Mouse (Mus musculus) small intestine, adult 2 months (tissue): Measurements from ENCODE around the gene Gm9508. TPM values are rescaled to one million over a fixed set of nuclear protein-coding genes. Genes with fewer than 3 reads are reported as not detected.
"Not testable (repeated sequence)": the region's sequence is repeated elsewhere in the genome, so short reads cannot be mapped to it uniquely, and the experiment has no call there.

ENCODE experiments used
- H3K27ac ChIP-seq: fragments of 200-500 bp; 2 replicates; pipeline ENCODE4 v1.5.1; 2012; ENCODE audit warnings: low read depth, low read length, control low read depth, inconsistent platforms; ENCODE audit not compliant: insufficient read depth
- H3K27me3 ChIP-seq: fragments of 200-500 bp; 2 replicates; pipeline ENCODE4 v1.6.1; 2012; ENCODE audit warnings: mild to moderate bottlenecking, moderate library complexity, low read length, inconsistent platforms; ENCODE audit not compliant: control insufficient read depth, insufficient read depth
- H3K36me3 ChIP-seq: fragments of 200-500 bp; 2 replicates; pipeline ENCODE4 v1.6.1; 2012; ENCODE audit warnings: mild to moderate bottlenecking, low read length, control low read depth, inconsistent platforms; ENCODE audit not compliant: control insufficient read depth, insufficient read depth
- H3K4me1 ChIP-seq: fragments of 200-500 bp; 2 replicates; pipeline ENCODE4 v1.6.1; 2012; ENCODE audit warnings: low read length, inconsistent platforms, mixed read lengths; ENCODE audit not compliant: control insufficient read depth, insufficient read depth, insufficient read length
- H3K4me3 ChIP-seq: fragments of 200-500 bp; 2 replicates; pipeline ENCODE4 v1.5.1; 2012; ENCODE audit warnings: low read depth, mild to moderate bottlenecking, control low read depth, inconsistent platforms, low read length, moderate library complexity
- CTCF ChIP-seq: fragments of 200-500 bp; IDR thresholded peaks from 2 replicates; pipeline ENCODE4 v1.5.1; 2012; ENCODE audit warnings: low read depth, mild to moderate bottlenecking, control low read depth, inconsistent platforms, low read length, moderate library complexity, mixed read lengths; ENCODE audit not compliant: insufficient replicate concordance, insufficient read length; ENCODE audit errors: extremely low read depth
- POLR2A ChIP-seq: fragments of 200-500 bp; IDR thresholded peaks from 2 replicates; pipeline ENCODE4 v1.6.1; 2012; ENCODE audit warnings: low read depth, mild to moderate bottlenecking, control low read depth, inconsistent platforms, low read length, moderate library complexity
- WGBS: fragments of 180-500 bp; shearing (Covaris S2); methylation state at CpG from one replicate; pipeline ENCODE4 v1.1.7; 2018; 5-methylcytosine and 5-hydroxymethylcytosine counted together
- polyA plus RNA-seq: library from polyadenylated mRNA; depleted of rRNA; stranded (reverse); fragments of >200 nt; gene quantifications from 2 replicates; pipeline ENCODE4 v1.2.3, GENCODE M21; 2012; rRNA removed

The Gm9508 gene
- not detected in 2 replicates for polyA plus RNA-seq

DNA sequence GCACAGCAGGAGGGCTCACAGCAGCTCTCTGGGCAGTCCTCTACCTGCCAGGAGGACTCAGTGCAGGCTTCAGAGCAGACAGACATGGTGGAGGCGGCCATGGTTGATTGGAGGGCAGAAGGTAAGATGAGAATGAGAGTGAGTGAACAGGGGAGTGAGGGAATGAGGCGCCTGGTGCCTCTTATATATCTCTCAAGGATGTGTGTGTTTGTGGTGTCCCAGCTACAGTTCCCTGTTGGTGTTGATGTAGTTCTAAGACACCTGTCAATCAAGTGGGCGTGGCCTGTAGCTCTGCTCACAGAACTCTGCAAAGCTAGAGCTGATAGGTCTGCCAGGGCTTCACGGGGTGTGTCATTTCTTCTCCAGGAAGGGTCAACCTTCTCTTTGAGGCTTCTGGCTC lies at the start of gene Gm9508:
Gene Gm9508, minus strand, starts transcription at position 101 of the 400 bp plus-strand sequence.
- TF ChIP-seq POLR2A (no peak), CTCF (no peak)
- Histone ChIP-seq H3K36me3 (no peaks in the 10 kb centered on the region), H3K27me3 (no peaks in the 10 kb centered on the region), H3K4me3 (no peak within 1 kb of the TSS), H3K4me1 (no peaks in the 10 kb centered on the region; the same call in 1 of the 2 replicates), H3K27ac (no peak within 1 kb of the TSS)
- WGBS = 44% methylated on average over 4 of the region's 4 CpGs

DNA sequence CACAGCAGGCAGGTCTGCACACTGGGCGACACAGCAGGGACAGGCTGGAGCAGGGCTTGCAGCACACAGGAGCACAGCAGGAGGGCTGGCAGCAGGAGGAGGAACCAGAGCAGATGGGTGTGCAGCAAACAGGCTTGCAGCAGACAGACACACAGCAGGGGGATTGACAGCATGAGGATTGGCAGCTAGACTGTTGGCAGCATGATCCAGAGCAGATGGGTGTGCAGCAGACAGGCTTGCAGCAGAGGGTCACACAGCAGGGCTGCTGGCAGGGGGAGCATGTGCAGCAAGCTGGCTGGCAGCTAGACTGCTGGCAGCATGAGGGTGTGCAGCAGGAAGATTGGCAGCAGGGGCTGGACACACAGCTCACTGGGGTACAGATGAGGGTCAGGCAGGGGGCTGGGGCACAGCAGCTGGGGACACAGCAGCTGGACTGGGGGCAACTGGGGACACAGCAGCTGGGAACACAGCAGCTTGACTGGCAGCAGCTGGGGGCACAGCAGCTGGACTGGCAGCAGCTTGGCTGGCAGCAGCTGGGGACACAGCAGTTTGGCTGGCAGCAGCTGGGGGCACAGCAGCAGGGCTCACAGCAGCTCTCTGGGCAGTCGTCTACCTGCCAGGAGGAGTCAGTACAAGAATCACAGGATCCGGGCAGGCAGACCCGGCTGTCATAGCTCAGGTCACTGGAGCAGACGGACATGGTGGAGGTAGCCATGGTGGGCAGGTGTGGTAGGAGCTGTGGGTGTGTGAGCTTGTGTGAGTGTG lies 45.1 kb upstream of the Gm9508 start, which contains the start of gene Gm18596:
Gene Gm18596, minus strand, starts transcription at position 715 of the 765 bp plus-strand sequence.
- H3K36me3 ChIP-seq, H3K4me3 ChIP-seq, H3K4me1 ChIP-seq, H3K27ac ChIP-seq, H3K27me3 ChIP-seq: not testable (repeated sequence)
- WGBS = 51% methylated on average over 4 of the region's 5 CpGs

DNA sequence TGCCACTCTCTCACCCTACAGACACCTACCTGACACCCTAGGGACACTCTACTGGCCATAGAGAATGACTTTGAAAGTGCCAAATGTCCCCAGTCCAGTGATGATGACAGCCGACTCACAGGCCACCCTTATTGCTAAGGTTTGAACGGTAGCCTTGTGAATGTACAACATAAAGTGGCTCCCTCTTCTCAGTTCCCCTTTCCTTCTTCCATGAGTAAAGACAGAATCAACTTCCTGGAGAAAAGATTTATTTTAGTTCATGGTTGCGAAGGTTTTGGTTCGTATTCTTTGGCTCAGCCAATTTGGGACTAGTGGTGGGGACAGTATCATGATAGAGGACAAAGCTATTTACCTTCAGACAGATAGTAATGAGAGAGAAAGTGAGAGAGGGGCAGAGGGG lies 41.9 kb upstream of the Gm9508 start:
- H3K36me3 ChIP-seq = no peaks in the 10 kb centered on the region
- WGBS = 79% methylated on average over 4 of the region's 4 CpGs
- no peak for TF ChIP-seq POLR2A

DNA sequence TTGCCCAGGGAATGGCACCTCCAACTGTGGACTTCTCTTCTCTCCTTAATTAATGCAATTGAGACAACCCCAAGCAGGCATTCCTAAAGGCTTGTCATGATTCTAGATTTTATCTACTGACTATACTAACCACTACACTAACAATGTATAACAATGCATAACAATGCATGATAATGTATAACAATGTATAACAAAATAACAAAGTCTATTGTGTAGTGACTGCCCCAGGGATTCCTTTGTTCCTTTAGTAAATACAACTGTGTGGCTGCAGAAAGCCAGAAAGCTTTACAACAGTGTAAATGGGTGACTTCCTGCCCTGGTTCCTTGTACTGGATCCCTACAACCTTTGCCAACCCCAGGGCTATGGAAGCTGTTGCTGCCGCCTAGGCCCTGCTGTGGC lies 38.9 kb upstream of the Gm9508 start:
- 95% methylated on average over 1 of the region's 1 CpGs for WGBS
- no peak for TF ChIP-seq POLR2A
- TF ChIP-seq CTCF = no peak
- Histone ChIP-seq H3K36me3 (no peaks in the 10 kb centered on the region), H3K27ac (no peak overlapping the region), H3K4me3 (no peak overlapping the region), H3K27me3 (no peaks in the 10 kb centered on the region), H3K4me1 (no peaks in the 10 kb centered on the region)

More for the DNA sequence above, 41.9 kb upstream of the Gm9508 start:
- Histone ChIP-seq H3K4me1 (no peaks in the 10 kb centered on the region), H3K27me3 (no peaks in the 10 kb centered on the region), H3K4me3 (no peak overlapping the region), H3K27ac (no peak overlapping the region)

DNA sequence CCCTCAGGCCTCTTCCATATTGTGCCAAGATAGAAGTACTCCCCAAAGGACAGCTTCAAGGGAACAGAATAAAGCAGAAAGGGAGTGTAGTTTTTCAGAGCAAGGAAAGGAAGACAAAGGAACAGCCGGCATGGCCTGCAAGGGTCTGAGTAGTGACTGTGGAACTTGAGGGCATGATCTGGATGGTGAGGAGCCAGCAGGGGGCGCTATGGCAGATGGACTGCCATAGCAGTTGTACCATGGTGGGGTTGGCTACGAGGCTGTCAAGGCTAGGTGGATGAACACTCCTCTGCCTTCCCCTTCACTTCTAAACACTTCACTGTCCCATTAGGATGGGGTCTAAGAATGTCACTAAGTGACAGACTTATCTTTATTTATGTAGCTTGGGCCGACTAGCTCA lies 32.2 kb upstream of the Gm9508 start:
- no peaks in the 10 kb centered on the region for H3K27me3 ChIP-seq
- 58% methylated on average over 4 of the region's 4 CpGs for WGBS
- peak; percentile 52; the same call in 1 of the 2 replicates for TF ChIP-seq CTCF
- TF ChIP-seq POLR2A = no peak
- no peak overlapping the region for H3K4me3 ChIP-seq
- no peaks in the 10 kb centered on the region for H3K36me3 ChIP-seq
- H3K27ac ChIP-seq = no peak overlapping the region
- H3K4me1 ChIP-seq = no peaks in the 10 kb centered on the region

DNA sequence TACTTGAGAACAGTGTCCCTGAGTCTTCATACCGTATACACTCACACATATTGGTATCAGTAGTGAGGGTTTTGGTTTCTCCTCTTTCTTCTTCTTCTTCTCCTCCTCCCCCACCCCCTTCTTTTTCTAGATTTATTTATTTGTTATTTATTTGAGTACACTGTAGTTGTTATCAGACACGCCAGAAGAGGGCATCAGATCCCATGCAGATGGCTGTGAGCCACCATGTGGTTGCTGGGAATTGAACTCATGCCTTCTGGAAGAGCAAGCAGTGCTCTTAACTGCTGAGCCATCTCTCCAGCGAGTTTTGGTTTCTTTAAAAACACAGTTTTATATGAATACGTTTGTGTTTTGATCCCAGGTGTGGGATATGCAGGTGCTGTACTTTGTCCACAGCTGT lies 31.2 kb upstream of the Gm9508 start:
- Histone ChIP-seq H3K36me3 (no peaks in the 10 kb centered on the region), H3K27me3 (no peaks in the 10 kb centered on the region), H3K4me1 (no peaks in the 10 kb centered on the region), H3K27ac (no peak overlapping the region), H3K4me3 (no peak overlapping the region)
- TF ChIP-seq POLR2A (no peak), CTCF (no peak)
- 39% methylated on average over 4 of the region's 4 CpGs for WGBS

DNA sequence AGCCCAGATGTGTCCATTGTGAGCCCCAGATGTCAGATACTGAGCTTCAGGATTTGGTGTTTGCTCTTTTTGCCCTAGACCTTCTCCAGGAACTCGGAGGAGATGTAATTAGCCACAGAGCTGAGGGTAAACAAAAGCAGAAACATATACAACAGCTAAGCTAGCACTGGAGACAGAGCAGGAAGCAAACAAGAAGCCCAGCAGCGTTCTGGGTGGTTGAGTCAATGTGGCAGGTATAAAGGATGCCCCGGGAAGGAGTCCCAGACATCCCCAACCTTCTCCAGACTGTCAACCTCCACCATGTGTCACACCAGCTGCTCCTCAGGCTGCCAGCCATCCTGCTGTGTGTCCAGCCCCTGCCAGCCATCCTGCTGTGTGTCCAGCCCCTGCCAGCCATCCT lies 29.2 kb upstream of the Gm9508 start, which contains the start of gene Gm10100:
Gene Gm10100, plus strand, starts transcription at position 301 of the 400 bp plus-strand sequence.
- no peaks in the 10 kb centered on the region for H3K27me3 ChIP-seq
- H3K4me1 ChIP-seq = no peaks in the 10 kb centered on the region
- 50% methylated on average over 3 of the region's 3 CpGs for WGBS
- H3K27ac ChIP-seq = no peak within 1 kb of the TSS
- H3K36me3 ChIP-seq = no peaks in the 10 kb centered on the region
- no peak within 1 kb of the TSS for H3K4me3 ChIP-seq
- TF ChIP-seq POLR2A (no peak), CTCF (no peak)
